In genomic region chr7:100216601-100217565, GRCm38 (mm10) we compare ENCODE assay signal across 13 mouse cellular contexts. TPM values are rescaled to one million over a fixed set of nuclear protein-coding genes. Genes with fewer than 3 reads are reported as not detected.
DNase-seq lines count a peak whose midpoint lies in the region; ATAC-seq and TF ChIP-seq lines count a peak whose summit lies in the region.
"Had no signal": no experiment of that assay in that cellular context is flagged by ENCODE, and none has a peak within 500 bp of the region (broad histone marks: within the 10 kb centered on the region; RNA-seq: fewer than 3 reads in every experiment).

No protein-coding gene starts in this region.

- peak overlapping the region; percentile 73 for H3K27ac ChIP-seq in cerebellum, adult 2 months (ENCODE audit: insufficient read depth, low read length)
- H3K27ac ChIP-seq in layer of hippocampus, adult 2 months = peak overlapping the region; percentile 85
- no peak overlapping the region for H3K27ac ChIP-seq in forebrain, embryonic 16.5 days (ENCODE audit: low read length)
- peak overlapping the region; percentile 73 for H3K27ac ChIP-seq in midbrain, embryonic 12.5 days (replicated peaks)
- H3K27ac ChIP-seq in lung, postnatal 0 days (ENCODE audit: low read length) = no peak overlapping the region
- H3K27ac ChIP-seq: liver, embryonic 15.5 days had no signal

- no peak overlapping the region for H3K4me3 ChIP-seq in cerebellum, adult 2 months (replicated peaks; ENCODE audit: insufficient read depth, low read depth, low read length)
- no peak overlapping the region for H3K4me3 ChIP-seq in layer of hippocampus, adult 2 months
- no peak overlapping the region for H3K4me3 ChIP-seq in forebrain, embryonic 16.5 days (replicated peaks; ENCODE audit: low read length)
- H3K4me3 ChIP-seq in midbrain, embryonic 12.5 days = no peak overlapping the region
- no peak overlapping the region for H3K4me3 ChIP-seq in lung, postnatal 0 days (ENCODE audit: low read depth, low read length)
- H3K4me3 ChIP-seq: liver, embryonic 15.5 days had no signal

- no peak for TF ChIP-seq CTCF in cerebellum, adult 2 months (IDR thresholded peaks at IDR 0.05; ENCODE audit: borderline replicate concordance, insufficient read depth, low read depth, low read length)
- no peak for TF ChIP-seq CTCF in layer of hippocampus, adult 2 months (conservative IDR thresholded peaks at IDR 0.05)
- TF ChIP-seq CTCF in lung, postnatal 0 days (IDR thresholded peaks at IDR 0.05) = no peak

- no peak for DNase-seq in cerebellum, adult 2 months
- no peak for DNase-seq in cerebellum, postnatal 4 days (ENCODE audit: low spot score in 2 of 2)
- peak in 1 of 2 experiments; percentile 32 for DNase-seq in layer of hippocampus, adult 2 months (ENCODE audit: low spot score in 2 of 2)
- DNase-seq in layer of hippocampus, postnatal 14 days (ENCODE audit: low spot score in 2 of 2) = no peak
- no peak for DNase-seq in lung, postnatal 0 days (ENCODE audit: low spot score)
- DNase-seq: adrenal gland, postnatal 10 days; gastrocnemius, postnatal 36 days; kidney, adult 18-20 months had no signal

- 0 out of 2 replicates have a peak, but pooled peaks have one; percentile 28 for ATAC-seq in forebrain, embryonic 16.5 days
- peak; percentile 60 for ATAC-seq in midbrain, embryonic 12.5 days (ENCODE audit: low FRiP score, low read depth)
- ATAC-seq in lung, postnatal 0 days = no peak
- ATAC-seq in CD4-positive, CD25-positive, alpha-beta regulatory T cell, adult 4 months = no peak

- H3K9me3 ChIP-seq in forebrain, embryonic 16.5 days (ENCODE audit: control insufficient read depth, low read length) = no peaks in the 10 kb centered on the region
- H3K9me3 ChIP-seq in midbrain, embryonic 12.5 days = no peaks in the 10 kb centered on the region
- no peaks in the 10 kb centered on the region for H3K9me3 ChIP-seq in lung, postnatal 0 days (ENCODE audit: low read length)
- H3K9me3 ChIP-seq: G1E; liver, embryonic 15.5 days had no signal

- H3K36me3 ChIP-seq in forebrain, embryonic 16.5 days (ENCODE audit: control insufficient read depth, insufficient read depth) = no peaks in the 10 kb centered on the region
- H3K36me3 ChIP-seq in midbrain, embryonic 12.5 days = no peaks in the 10 kb centered on the region
- no peaks in the 10 kb centered on the region for H3K36me3 ChIP-seq in lung, postnatal 0 days (ENCODE audit: insufficient read depth, low read length)
- H3K36me3 ChIP-seq: G1E; liver, embryonic 15.5 days had no signal

- no peak for TF ChIP-seq EP300 in lung, postnatal 0 days (IDR thresholded peaks at IDR 0.05)

- no peak overlapping the region for H3K4me2 ChIP-seq in forebrain, embryonic 16.5 days (ENCODE audit: low read length)
- H3K4me2 ChIP-seq in midbrain, embryonic 12.5 days (replicated peaks) = no peak overlapping the region
- H3K4me2 ChIP-seq in lung, postnatal 0 days (replicated peaks; ENCODE audit: low read depth, low read length) = no peak overlapping the region
- H3K4me2 ChIP-seq: liver, embryonic 15.5 days had no signal

- no peak for TF ChIP-seq POLR2A in cerebellum, adult 2 months (IDR thresholded peaks at IDR 0.05; ENCODE audit: borderline replicate concordance, insufficient read depth, low read length)

- peaks cover 21% of the 10 kb centered on the region for H3K4me1 ChIP-seq in cerebellum, adult 2 months (ENCODE audit: control insufficient read depth, insufficient read depth, low read length)
- H3K4me1 ChIP-seq in forebrain, embryonic 16.5 days (replicated peaks; ENCODE audit: control insufficient read depth, insufficient read depth, low read length) = peaks cover 5% of the 10 kb centered on the region; the same call in 1 of the 2 replicates
- peaks cover 11% of the 10 kb centered on the region for H3K4me1 ChIP-seq in midbrain, embryonic 12.5 days
- H3K4me1 ChIP-seq in lung, postnatal 0 days (ENCODE audit: insufficient read depth, low read depth, low read length) = no peaks in the 10 kb centered on the region
- H3K4me1 ChIP-seq: liver, embryonic 15.5 days had no signal

- WGBS in cerebellum, adult 2 months = 90% methylated on average over 9 of the region's 9 CpGs
- 73% methylated on average over 9 of the region's 9 CpGs for WGBS in forebrain, embryonic 16.5 days
- 66% methylated on average over 9 of the region's 9 CpGs for WGBS in midbrain, embryonic 12.5 days
- 64% methylated on average over 9 of the region's 9 CpGs for WGBS in lung, postnatal 0 days

- H3K27me3 ChIP-seq in cerebellum, adult 2 months (ENCODE audit: control insufficient read depth, insufficient read depth, low read length) = no peaks in the 10 kb centered on the region
- H3K27me3 ChIP-seq in forebrain, embryonic 16.5 days (replicated peaks; ENCODE audit: control insufficient read depth, insufficient read depth, low read length) = no peaks in the 10 kb centered on the region
- H3K27me3 ChIP-seq in midbrain, embryonic 12.5 days = no peaks in the 10 kb centered on the region
- no peaks in the 10 kb centered on the region for H3K27me3 ChIP-seq in lung, postnatal 0 days (replicated peaks; ENCODE audit: insufficient read depth, low read length)

- no peak overlapping the region for H3K9ac ChIP-seq in forebrain, embryonic 16.5 days (replicated peaks; ENCODE audit: low read depth, low read length)
- no peak overlapping the region for H3K9ac ChIP-seq in midbrain, embryonic 12.5 days (replicated peaks)
- H3K9ac ChIP-seq in lung, postnatal 0 days (replicated peaks; ENCODE audit: low read depth) = no peak overlapping the region
- H3K9ac ChIP-seq: liver, embryonic 15.5 days had no signal

RNA-seq across cellular contexts. Expression of gene Pgm2l1, which starts 10.3 kb away (rescaled TPM):
- 49.6 and 49.8 TPM in 2 replicates for polyA plus RNA-seq in cerebellum, adult 2 months (2012; rRNA removed)
- 100 to 1,000 TPM; 282 to 286 TPM for total RNA-seq in layer of hippocampus, adult 2 months (2021)
- 100 to 1,000 TPM; 313 to 349 TPM for total RNA-seq in layer of hippocampus, postnatal 14 days (2021)
- polyA plus RNA-seq in forebrain, embryonic 16.5 days (2015; fragmentation: Nextera tagmentation; extraction: Ambion mirVana) = 14.1 and 16.6 TPM in 2 replicates
- 11.8 and 14.3 TPM in 2 replicates for polyA plus RNA-seq in midbrain, embryonic 12.5 days (2016; fragmentation: Nextera tagmentation; extraction: Ambion mirVana)
- 2.0 and 2.1 TPM in 2 replicates for polyA plus RNA-seq in lung, postnatal 0 days (2015; fragmentation: Nextera tagmentation; extraction: Ambion mirVana)
- polyA plus RNA-seq in CD4-positive, CD25-positive, alpha-beta regulatory T cell, adult 4 months (2017; shearing (Covaris generic)) = 1 to 10 TPM; 4.9 to 5.1 TPM

RNA-seq across cellular contexts. Expression of gene Kcne3, which starts 40.6 kb away (rescaled TPM):
- not detected in 2 replicates for polyA plus RNA-seq in cerebellum, adult 2 months (2012; rRNA removed)
- 1 to 10 TPM in 1 of 2 experiments, under 1 TPM in 1; 0.54 to 1.2 TPM for total RNA-seq in layer of hippocampus, adult 2 months (2021)
- total RNA-seq in layer of hippocampus, postnatal 14 days (2021) = not detected
- 1.1 and 1.3 TPM in 2 replicates for polyA plus RNA-seq in forebrain, embryonic 16.5 days (2015; fragmentation: Nextera tagmentation; extraction: Ambion mirVana)
- 1.4 and 1.5 TPM in 2 replicates for polyA plus RNA-seq in midbrain, embryonic 12.5 days (2016; fragmentation: Nextera tagmentation; extraction: Ambion mirVana)
- 3.3 and 4.9 TPM in 2 replicates for polyA plus RNA-seq in lung, postnatal 0 days (2015; fragmentation: Nextera tagmentation; extraction: Ambion mirVana)
- not detected for polyA plus RNA-seq in CD4-positive, CD25-positive, alpha-beta regulatory T cell, adult 4 months (2017; shearing (Covaris generic))

RNA-seq across cellular contexts. Expression of gene Lipt2, which starts 57.8 kb away (rescaled TPM):
- polyA plus RNA-seq in cerebellum, adult 2 months (2012; rRNA removed) = 6.9 and 7.5 TPM in 2 replicates
- total RNA-seq in layer of hippocampus, adult 2 months (2021) = 1 to 10 TPM; 3.9 to 5.4 TPM
- total RNA-seq in layer of hippocampus, postnatal 14 days (2021) = 1 to 10 TPM; 4.8 to 6.5 TPM
- 17.1 and 17.7 TPM in 2 replicates for polyA plus RNA-seq in forebrain, embryonic 16.5 days (2015; fragmentation: Nextera tagmentation; extraction: Ambion mirVana)
- 15.7 and 16.9 TPM in 2 replicates for polyA plus RNA-seq in midbrain, embryonic 12.5 days (2016; fragmentation: Nextera tagmentation; extraction: Ambion mirVana)
- polyA plus RNA-seq in lung, postnatal 0 days (2015; fragmentation: Nextera tagmentation; extraction: Ambion mirVana) = 9.7 and 12.4 TPM in 2 replicates
- polyA plus RNA-seq in CD4-positive, CD25-positive, alpha-beta regulatory T cell, adult 4 months (2017; shearing (Covaris generic)) = not detected

Comparison
In these comparisons a context has a peak if more than half of its experiments do, and no peak if none do; other contexts are left out.
1. H3K27ac ChIP-seq: peak in cerebellum, adult 2 months (single experiment), layer of hippocampus, adult 2 months (single experiment) and midbrain, embryonic 12.5 days (single experiment); none in forebrain, embryonic 16.5 days (single experiment) and lung, postnatal 0 days (single experiment).
2. ATAC-seq: peak in forebrain, embryonic 16.5 days (single experiment) and midbrain, embryonic 12.5 days (single experiment); none in lung, postnatal 0 days (single experiment) and CD4-positive, CD25-positive, alpha-beta regulatory T cell, adult 4 months (single experiment).